Mouse (Mus musculus): Measurements from ENCODE around the gene Dlx4. TPM values are rescaled to one million over a fixed set of nuclear protein-coding genes. Genes with fewer than 3 reads are reported as not detected.

Dlx4 gene
- total and polyA plus RNA-seq, 3 experiments: 0.05 TPM; not detected in 2

GRCm38 (mm10) chr11:95110081-95110480 is 36.0 kb downstream of the Dlx4 start:
- H3K4me1 ChIP-seq (ENCODE audit: insufficient read depth, low read depth, low read length): no peaks in the 10 kb centered on the region
- no peak for TF ChIP-seq GATA1 (IDR thresholded peaks at IDR 0.05; ENCODE audit: borderline replicate concordance, low read length)
- no peak for TF ChIP-seq TAL1 (conservative IDR thresholded peaks at IDR 0.05; ENCODE audit: low read depth, low read length)
- TF ChIP-seq CTCF (IDR thresholded peaks at IDR 0.05; ENCODE audit: low read depth, low read length): no peak
- no peak for TF ChIP-seq POLR2AphosphoS5 (IDR thresholded peaks at IDR 0.05; ENCODE audit: insufficient replicate concordance, low read depth, low read length)
- no peak for TF ChIP-seq GATA2 (IDR thresholded peaks at IDR 0.05; ENCODE audit: borderline replicate concordance, low read depth, low read length)

DNA sequence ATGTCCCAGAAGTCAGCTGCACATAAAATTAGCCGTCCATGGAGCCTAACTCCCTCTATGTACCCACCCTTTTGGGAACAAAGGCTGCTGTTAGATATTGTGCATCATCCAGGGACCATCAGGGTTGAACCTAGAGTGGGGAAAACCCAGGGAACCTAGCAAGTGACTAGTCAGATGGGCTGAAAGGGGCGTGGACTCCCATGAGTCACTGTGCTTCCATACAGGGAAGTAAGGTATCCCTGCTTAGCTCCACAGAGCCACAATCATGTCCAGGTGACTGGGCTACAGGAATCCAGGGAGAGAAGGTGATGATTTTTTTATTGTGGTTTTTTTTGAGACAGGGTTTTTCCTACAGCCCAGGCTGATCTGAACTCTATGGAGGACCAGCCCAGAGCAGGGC is 37.1 kb downstream of the Dlx4 start:
- no peak for ATAC-seq (ENCODE audit: extremely low read depth, insufficient number of reproducible peaks, low FRiP score, poor library complexity, severe bottlenecking)
- Histone ChIP-seq H3K27me3 (ENCODE audit: insufficient read depth, low read length) (peaks cover 25% of the 10 kb centered on the region), H3K36me3 (replicated peaks) (no peaks in the 10 kb centered on the region), H3K4me3 (ENCODE audit: low read depth, low read length) (no peak overlapping the region), H3K4me1 (ENCODE audit: insufficient read depth, low read depth, low read length) (peaks cover 4% of the 10 kb centered on the region), H3K9me3 (replicated peaks) (no peaks in the 10 kb centered on the region)
- no peak for DNase-seq (ENCODE audit: low spot score)
- TF ChIP-seq TAL1 (conservative IDR thresholded peaks at IDR 0.05; ENCODE audit: low read depth, low read length): no peak
- no peak for TF ChIP-seq CTCF (IDR thresholded peaks at IDR 0.05; ENCODE audit: low read depth, low read length)
- TF ChIP-seq POLR2AphosphoS5 (IDR thresholded peaks at IDR 0.05; ENCODE audit: insufficient replicate concordance, low read depth, low read length): no peak
- TF ChIP-seq GATA1 (IDR thresholded peaks at IDR 0.05; ENCODE audit: borderline replicate concordance, low read length): no peak
- TF ChIP-seq GATA2 (IDR thresholded peaks at IDR 0.05; ENCODE audit: borderline replicate concordance, low read depth, low read length): no peak

More at GRCm38 (mm10) chr11:95110081-95110480, 36.0 kb downstream of the Dlx4 start:
- DNase-seq (ENCODE audit: low spot score) (no peak), ATAC-seq (ENCODE audit: extremely low read depth, insufficient number of reproducible peaks, low FRiP score, poor library complexity, severe bottlenecking) (no peak)
- H3K9me3 ChIP-seq (replicated peaks): no peaks in the 10 kb centered on the region
- peaks cover 27% of the 10 kb centered on the region for H3K27me3 ChIP-seq (ENCODE audit: insufficient read depth, low read length)
- no peaks in the 10 kb centered on the region for H3K36me3 ChIP-seq (replicated peaks)
- H3K4me3 ChIP-seq (ENCODE audit: low read depth, low read length): no peak overlapping the region

GRCm38 (mm10) chr11:95106440-95107236 is 39.4 kb downstream of the Dlx4 start:
- DNase-seq (ENCODE audit: low spot score) (peak; percentile 54), ATAC-seq (ENCODE audit: extremely low read depth, insufficient number of reproducible peaks, low FRiP score, poor library complexity, severe bottlenecking) (no peak)
- no peak overlapping the region for H3K4me3 ChIP-seq (ENCODE audit: low read depth, low read length)
- H3K9me3 ChIP-seq (replicated peaks): no peaks in the 10 kb centered on the region
- H3K36me3 ChIP-seq (replicated peaks): no peaks in the 10 kb centered on the region
- TF ChIP-seq TAL1 (conservative IDR thresholded peaks at IDR 0.05; ENCODE audit: low read depth, low read length): no peak
- no peak for TF ChIP-seq POLR2AphosphoS5 (IDR thresholded peaks at IDR 0.05; ENCODE audit: insufficient replicate concordance, low read depth, low read length)
- peak; percentile 81 for TF ChIP-seq CTCF (IDR thresholded peaks at IDR 0.05; ENCODE audit: low read depth, low read length)
- H3K4me1 ChIP-seq (ENCODE audit: insufficient read depth, low read depth, low read length): peaks cover 4% of the 10 kb centered on the region
- H3K27me3 ChIP-seq (ENCODE audit: insufficient read depth, low read length): peaks cover 24% of the 10 kb centered on the region

GRCm38 (mm10) chr11:95105274-95105874 is 40.7 kb downstream of the Dlx4 start:
- Histone ChIP-seq H3K4me1 (ENCODE audit: insufficient read depth, low read depth, low read length) (peaks cover 4% of the 10 kb centered on the region), H3K4me3 (ENCODE audit: low read depth, low read length) (no peak overlapping the region), H3K9me3 (replicated peaks) (no peaks in the 10 kb centered on the region), H3K27me3 (ENCODE audit: insufficient read depth, low read length) (peaks cover 28% of the 10 kb centered on the region), H3K36me3 (replicated peaks) (no peaks in the 10 kb centered on the region)
- TF ChIP-seq CTCF (IDR thresholded peaks at IDR 0.05; ENCODE audit: low read depth, low read length) (no peak), POLR2AphosphoS5 (IDR thresholded peaks at IDR 0.05; ENCODE audit: insufficient replicate concordance, low read depth, low read length) (no peak), GATA2 (IDR thresholded peaks at IDR 0.05; ENCODE audit: borderline replicate concordance, low read depth, low read length) (no peak), GATA1 (IDR thresholded peaks at IDR 0.05; ENCODE audit: borderline replicate concordance, low read length) (no peak), TAL1 (conservative IDR thresholded peaks at IDR 0.05; ENCODE audit: low read depth, low read length) (no peak)
- no peak for ATAC-seq (ENCODE audit: extremely low read depth, insufficient number of reproducible peaks, low FRiP score, poor library complexity, severe bottlenecking)
- no peak for DNase-seq (ENCODE audit: low spot score)

DNA sequence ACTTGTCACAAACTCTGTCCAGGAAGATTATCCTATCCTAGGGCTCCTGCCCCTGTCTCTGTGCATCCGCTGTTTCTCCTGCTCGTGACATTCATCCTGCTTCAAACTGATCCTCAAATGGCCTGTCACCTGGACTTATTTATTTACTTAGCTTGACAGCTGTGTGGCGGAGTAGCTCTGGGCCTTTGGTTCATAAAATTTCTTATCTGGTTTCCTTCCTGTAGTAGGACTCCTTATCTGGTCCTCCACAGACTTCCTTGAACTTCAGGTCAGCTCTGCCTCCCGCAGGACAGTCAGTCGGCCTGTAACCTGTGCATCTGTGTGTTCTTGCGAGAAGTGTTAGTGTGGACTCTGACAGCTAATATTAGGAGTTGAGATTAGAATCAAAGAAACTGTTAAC is 41.8 kb downstream of the Dlx4 start:
- H3K9me3 ChIP-seq (replicated peaks): no peaks in the 10 kb centered on the region
- H3K4me1 ChIP-seq (ENCODE audit: insufficient read depth, low read depth, low read length): peaks cover 4% of the 10 kb centered on the region
- H3K27me3 ChIP-seq (ENCODE audit: insufficient read depth, low read length): peaks cover 38% of the 10 kb centered on the region
- no peak overlapping the region for H3K4me3 ChIP-seq (ENCODE audit: low read depth, low read length)
- DNase-seq (ENCODE audit: low spot score): no peak
- TF ChIP-seq GATA1 (IDR thresholded peaks at IDR 0.05; ENCODE audit: borderline replicate concordance, low read length) (no peak), POLR2AphosphoS5 (IDR thresholded peaks at IDR 0.05; ENCODE audit: insufficient replicate concordance, low read depth, low read length) (no peak), CTCF (IDR thresholded peaks at IDR 0.05; ENCODE audit: low read depth, low read length) (no peak), TAL1 (conservative IDR thresholded peaks at IDR 0.05; ENCODE audit: low read depth, low read length) (no peak; the same call in 1 of the 2 replicates), GATA2 (IDR thresholded peaks at IDR 0.05; ENCODE audit: borderline replicate concordance, low read depth, low read length) (no peak)
- peak; percentile 84 for ATAC-seq (ENCODE audit: extremely low read depth, insufficient number of reproducible peaks, low FRiP score, poor library complexity, severe bottlenecking)
- no peaks in the 10 kb centered on the region for H3K36me3 ChIP-seq (replicated peaks)

DNA sequence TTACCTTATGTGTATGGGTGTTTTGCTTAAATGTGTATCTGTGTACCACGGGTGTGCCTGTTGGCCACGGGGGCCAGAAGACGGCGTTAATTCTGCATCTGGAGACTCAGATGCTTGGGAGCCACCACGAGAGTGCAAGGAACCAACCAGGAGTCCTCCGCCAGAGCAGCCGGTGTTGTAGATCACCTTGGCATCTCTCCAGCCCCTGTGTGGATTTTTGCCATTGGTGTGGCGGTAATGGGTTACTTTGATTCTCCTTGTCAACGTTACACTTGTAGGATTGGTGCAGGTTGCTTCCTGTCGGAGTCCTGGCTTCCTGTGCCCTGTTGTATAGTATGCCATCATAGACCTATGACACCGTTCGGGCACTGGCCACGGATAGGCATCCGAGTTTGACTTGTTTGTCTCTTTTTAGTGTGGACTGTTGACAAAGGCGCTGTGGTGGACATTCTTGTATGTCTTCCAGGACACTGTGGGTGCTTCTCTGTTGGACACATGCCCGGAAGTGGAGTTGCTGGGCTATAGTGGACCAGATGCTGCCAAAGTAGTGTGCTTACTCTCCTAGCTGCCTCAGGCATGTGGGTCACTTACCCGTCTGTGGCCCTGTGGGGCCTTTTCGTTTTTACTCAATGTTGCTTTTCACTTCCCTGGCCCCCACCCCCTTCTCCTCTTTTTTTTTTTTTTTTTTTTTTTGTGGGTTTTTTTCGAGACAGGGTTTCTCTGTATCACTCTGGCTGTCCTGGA is 43.7 kb downstream of the Dlx4 start:
- H3K27me3 ChIP-seq (ENCODE audit: insufficient read depth, low read length): peaks cover 33% of the 10 kb centered on the region
- no peak for TF ChIP-seq TAL1 (conservative IDR thresholded peaks at IDR 0.05; ENCODE audit: low read depth, low read length)
- TF ChIP-seq CTCF (IDR thresholded peaks at IDR 0.05; ENCODE audit: low read depth, low read length): no peak
- no peak for TF ChIP-seq GATA2 (IDR thresholded peaks at IDR 0.05; ENCODE audit: borderline replicate concordance, low read depth, low read length)
- no peak for TF ChIP-seq POLR2AphosphoS5 (IDR thresholded peaks at IDR 0.05; ENCODE audit: insufficient replicate concordance, low read depth, low read length)
- no peak for TF ChIP-seq GATA1 (IDR thresholded peaks at IDR 0.05; ENCODE audit: borderline replicate concordance, low read length)
- no peaks in the 10 kb centered on the region for H3K36me3 ChIP-seq (replicated peaks)
- peaks cover 4% of the 10 kb centered on the region for H3K4me1 ChIP-seq (ENCODE audit: insufficient read depth, low read depth, low read length)
- no peaks in the 10 kb centered on the region for H3K9me3 ChIP-seq (replicated peaks)
- no peak overlapping the region for H3K4me3 ChIP-seq (ENCODE audit: low read depth, low read length)
- DNase-seq (ENCODE audit: low spot score) (no peak), ATAC-seq (ENCODE audit: extremely low read depth, insufficient number of reproducible peaks, low FRiP score, poor library complexity, severe bottlenecking) (no peak)

All from G1E (cell line).